Mouse (Mus musculus): ENCODE measurements around the gene Rps27a. TPM values are rescaled to one million over a fixed set of nuclear protein-coding genes. Genes with fewer than 3 reads are reported as not detected.

Rps27a gene
- polyA plus RNA-seq (2012; rRNA removed) = 163 and 196 TPM in 2 replicates

DNA sequence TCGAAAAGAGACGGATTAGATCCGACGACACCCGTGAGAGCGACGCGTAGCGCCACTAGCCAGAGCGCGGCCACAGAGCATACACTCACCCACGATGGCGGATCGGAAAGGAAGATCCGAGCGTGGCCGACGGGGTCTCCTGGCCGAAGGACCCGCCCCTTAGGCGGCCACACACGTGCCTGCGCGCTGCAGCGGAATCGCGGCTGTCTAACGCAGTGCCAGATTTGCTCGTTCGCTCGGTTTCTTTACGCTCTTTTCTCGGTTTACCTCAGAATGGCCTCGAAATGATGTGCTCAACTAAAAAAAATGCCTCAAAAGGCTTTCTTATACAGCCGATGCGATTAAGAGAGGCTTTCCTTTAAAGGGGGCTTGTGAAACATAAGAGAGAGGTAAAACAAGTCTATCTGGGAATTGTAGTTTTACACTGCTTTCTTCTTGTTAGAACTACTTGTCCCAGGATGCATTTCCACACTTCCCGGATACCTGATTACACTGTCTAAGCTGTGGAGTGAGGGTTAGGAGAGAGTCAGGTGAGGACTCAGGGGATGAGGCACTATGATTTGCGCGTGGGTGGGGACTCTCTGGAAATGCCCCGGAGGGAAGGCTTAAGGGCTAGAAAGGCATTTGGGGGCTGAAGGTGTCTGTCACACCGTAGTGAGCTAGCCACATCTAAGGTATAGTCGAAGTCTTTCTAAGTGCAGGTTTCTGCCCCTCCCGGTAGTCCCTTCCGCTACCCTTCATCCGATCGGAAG is at the start of gene Rps27a, which contains the start of gene Clhc1:
Gene Rps27a (minus strand): TSS at position 358 of the 752 bp plus-strand sequence.
Gene Clhc1 (plus strand): TSS at position 199 of the 752 bp plus-strand sequence.
- WGBS = under 1% methylated on average over 46 of the region's 46 CpGs
- TF ChIP-seq CTCF (IDR thresholded peaks at IDR 0.05; ENCODE audit: borderline replicate concordance, control insufficient read depth, extremely low read depth, insufficient read depth, low read length, poor library complexity) (no peak), POLR2A (IDR thresholded peaks at IDR 0.05; ENCODE audit: control insufficient read depth, extremely low read depth, insufficient read depth, low read length, poor library complexity) (peak; percentile 65; the same call in 1 of the 2 replicates)
- no peaks in the 10 kb centered on the region for H3K27me3 ChIP-seq (ENCODE audit: control insufficient read depth, insufficient read depth, low read length)
- peak; percentile 95 for DNase-seq
- peak within 1 kb of the TSS; percentile 94 for H3K4me3 ChIP-seq (ENCODE audit: control insufficient read depth, insufficient read depth, low read length)
- H3K27ac ChIP-seq (ENCODE audit: control insufficient read depth, insufficient read depth, low read length) = peak within 1 kb of the TSS; percentile 51
- H3K36me3 ChIP-seq (ENCODE audit: control insufficient read depth, insufficient read depth, low read length) = peaks cover 23% of the 10 kb centered on the region
- H3K4me1 ChIP-seq (replicated peaks; ENCODE audit: control insufficient read depth, insufficient read depth, low read length) = 0 out of 2 replicates have a peak, but pooled peaks cover 4% of the 10 kb centered on the region

DNA sequence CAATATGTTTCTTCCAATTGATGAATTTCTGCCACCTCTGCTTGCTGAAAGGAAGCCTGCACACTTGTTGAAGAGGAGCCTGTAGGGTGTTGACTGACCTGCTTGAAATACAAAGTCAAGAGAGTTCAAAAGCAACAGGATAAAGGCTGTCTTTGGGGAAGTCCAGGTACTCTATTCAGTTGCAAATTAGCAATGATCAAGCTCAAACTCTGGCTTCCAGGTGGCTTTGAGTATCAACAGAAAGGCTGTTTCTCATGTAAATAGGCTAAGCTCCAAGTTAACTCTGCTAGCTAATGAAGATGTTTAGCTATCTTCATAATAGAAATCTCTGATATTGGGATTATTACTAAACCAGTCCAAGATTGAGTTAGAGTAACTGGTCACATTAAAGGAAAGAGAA is 49.2 kb upstream of the Rps27a start:
- Histone ChIP-seq H3K4me3 (ENCODE audit: control insufficient read depth, insufficient read depth, low read length) (no peak overlapping the region), H3K27ac (ENCODE audit: control insufficient read depth, insufficient read depth, low read length) (no peak overlapping the region), H3K27me3 (ENCODE audit: control insufficient read depth, insufficient read depth, low read length) (no peaks in the 10 kb centered on the region), H3K4me1 (replicated peaks; ENCODE audit: control insufficient read depth, insufficient read depth, low read length) (no peaks in the 10 kb centered on the region), H3K36me3 (ENCODE audit: control insufficient read depth, insufficient read depth, low read length) (no peaks in the 10 kb centered on the region)
- DNase-seq = no peak
- TF ChIP-seq POLR2A (IDR thresholded peaks at IDR 0.05; ENCODE audit: control insufficient read depth, extremely low read depth, insufficient read depth, low read length, poor library complexity) (no peak), CTCF (IDR thresholded peaks at IDR 0.05; ENCODE audit: borderline replicate concordance, control insufficient read depth, extremely low read depth, insufficient read depth, low read length, poor library complexity) (no peak)

DNA sequence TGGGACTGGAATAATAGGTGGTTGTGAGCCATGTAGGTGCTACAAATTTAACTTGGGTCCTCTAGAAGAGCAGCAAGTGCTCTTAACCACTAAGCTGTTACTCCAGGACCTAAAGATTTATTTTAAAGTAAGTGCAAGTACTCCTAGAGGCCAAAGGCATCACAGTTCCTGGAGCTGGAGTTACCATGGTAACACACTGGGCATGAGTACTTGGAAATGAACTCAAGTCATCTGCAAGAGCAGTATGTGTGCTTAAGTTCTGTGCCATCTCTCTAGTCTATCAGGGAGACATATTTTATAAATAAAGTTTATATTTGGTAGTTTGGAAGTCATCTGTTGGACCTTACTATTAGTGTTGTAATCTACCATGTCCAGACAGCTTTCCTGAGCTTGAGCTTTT is 47.3 kb upstream of the Rps27a start:
- Histone ChIP-seq H3K27ac (ENCODE audit: control insufficient read depth, insufficient read depth, low read length) (no peak overlapping the region), H3K4me3 (ENCODE audit: control insufficient read depth, insufficient read depth, low read length) (no peak overlapping the region), H3K27me3 (ENCODE audit: control insufficient read depth, insufficient read depth, low read length) (no peaks in the 10 kb centered on the region), H3K4me1 (replicated peaks; ENCODE audit: control insufficient read depth, insufficient read depth, low read length) (no peaks in the 10 kb centered on the region), H3K36me3 (ENCODE audit: control insufficient read depth, insufficient read depth, low read length) (no peaks in the 10 kb centered on the region)
- TF ChIP-seq POLR2A (IDR thresholded peaks at IDR 0.05; ENCODE audit: control insufficient read depth, extremely low read depth, insufficient read depth, low read length, poor library complexity) (no peak), CTCF (IDR thresholded peaks at IDR 0.05; ENCODE audit: borderline replicate concordance, control insufficient read depth, extremely low read depth, insufficient read depth, low read length, poor library complexity) (no peak)
- DNase-seq = no peak

DNA sequence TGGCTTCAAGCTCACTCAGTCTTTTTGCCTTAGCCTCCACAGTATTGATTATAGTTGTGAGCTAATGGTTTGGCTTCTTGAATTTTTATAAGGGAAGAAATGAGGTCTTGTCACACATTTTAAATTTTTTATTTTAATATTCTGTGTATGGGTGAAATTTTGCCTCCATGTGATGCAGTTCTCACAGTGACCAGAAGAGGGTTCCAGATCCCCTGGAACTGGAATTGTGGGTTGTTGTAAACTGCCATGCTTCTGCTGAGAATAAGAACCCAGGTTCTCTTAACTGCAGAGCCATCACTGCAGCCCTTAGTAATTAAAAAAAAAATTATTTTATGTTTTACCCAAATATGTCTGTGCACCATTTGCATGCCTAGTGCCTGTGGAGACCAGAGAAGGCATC is 31.7 kb upstream of the Rps27a start:
- peak; percentile 5 for DNase-seq
- no peaks in the 10 kb centered on the region for H3K27me3 ChIP-seq (ENCODE audit: control insufficient read depth, insufficient read depth, low read length)
- no peak overlapping the region for H3K4me3 ChIP-seq (ENCODE audit: control insufficient read depth, insufficient read depth, low read length)
- no peak for TF ChIP-seq CTCF (IDR thresholded peaks at IDR 0.05; ENCODE audit: borderline replicate concordance, control insufficient read depth, extremely low read depth, insufficient read depth, low read length, poor library complexity)
- no peak for TF ChIP-seq POLR2A (IDR thresholded peaks at IDR 0.05; ENCODE audit: control insufficient read depth, extremely low read depth, insufficient read depth, low read length, poor library complexity)
- no peaks in the 10 kb centered on the region for H3K36me3 ChIP-seq (ENCODE audit: control insufficient read depth, insufficient read depth, low read length)
- H3K4me1 ChIP-seq (replicated peaks; ENCODE audit: control insufficient read depth, insufficient read depth, low read length) = no peaks in the 10 kb centered on the region
- no peak overlapping the region for H3K27ac ChIP-seq (ENCODE audit: control insufficient read depth, insufficient read depth, low read length)

DNA sequence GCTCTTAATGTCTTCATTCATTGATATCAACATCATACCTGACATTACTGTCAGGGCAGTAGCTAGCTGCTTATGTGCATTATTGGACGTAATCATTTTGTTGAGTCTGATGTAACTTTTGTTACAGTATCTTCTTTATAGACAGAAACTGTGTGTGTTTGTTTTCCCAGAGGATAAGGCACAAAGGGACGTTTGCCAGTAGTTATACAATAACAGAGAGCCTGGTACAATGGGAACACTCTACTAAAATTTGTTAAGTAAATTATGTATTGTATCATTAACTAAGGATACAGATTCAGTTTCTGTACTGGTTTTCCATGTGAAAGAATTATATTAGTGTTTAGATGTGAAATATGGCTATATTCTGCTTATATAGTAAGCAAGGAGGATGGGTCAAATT is 24.7 kb upstream of the Rps27a start:
- Histone ChIP-seq H3K4me3 (ENCODE audit: control insufficient read depth, insufficient read depth, low read length) (no peak overlapping the region), H3K4me1 (replicated peaks; ENCODE audit: control insufficient read depth, insufficient read depth, low read length) (no peaks in the 10 kb centered on the region), H3K36me3 (ENCODE audit: control insufficient read depth, insufficient read depth, low read length) (no peaks in the 10 kb centered on the region), H3K27ac (ENCODE audit: control insufficient read depth, insufficient read depth, low read length) (no peak overlapping the region), H3K27me3 (ENCODE audit: control insufficient read depth, insufficient read depth, low read length) (no peaks in the 10 kb centered on the region)
- WGBS = 90% methylated on average over 2 of the region's 2 CpGs
- TF ChIP-seq POLR2A (IDR thresholded peaks at IDR 0.05; ENCODE audit: control insufficient read depth, extremely low read depth, insufficient read depth, low read length, poor library complexity) (no peak), CTCF (IDR thresholded peaks at IDR 0.05; ENCODE audit: borderline replicate concordance, control insufficient read depth, extremely low read depth, insufficient read depth, low read length, poor library complexity) (no peak)
- DNase-seq = no peak

DNA sequence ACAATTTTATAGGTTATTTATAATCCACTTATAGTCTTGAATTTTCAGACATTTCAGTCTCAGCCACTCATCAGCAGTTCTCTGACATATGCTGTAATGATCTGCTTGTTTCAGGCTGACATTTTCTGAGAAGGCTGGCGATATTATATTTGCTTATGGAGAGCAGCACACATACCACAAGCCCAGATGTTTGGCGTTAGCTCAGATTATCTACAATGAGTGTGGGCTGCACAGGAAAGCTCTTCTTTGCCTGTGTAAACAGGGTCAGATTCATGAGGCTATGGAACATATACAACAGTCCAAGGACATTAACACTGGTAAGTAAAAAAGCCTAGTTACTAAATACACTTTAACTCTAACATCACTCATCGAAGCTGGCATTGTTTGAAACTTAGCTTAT is 23.6 kb upstream of the Rps27a start:
- Histone ChIP-seq H3K4me3 (ENCODE audit: control insufficient read depth, insufficient read depth, low read length) (no peak overlapping the region), H3K36me3 (ENCODE audit: control insufficient read depth, insufficient read depth, low read length) (no peaks in the 10 kb centered on the region), H3K27ac (ENCODE audit: control insufficient read depth, insufficient read depth, low read length) (no peak overlapping the region), H3K4me1 (replicated peaks; ENCODE audit: control insufficient read depth, insufficient read depth, low read length) (no peaks in the 10 kb centered on the region), H3K27me3 (ENCODE audit: control insufficient read depth, insufficient read depth, low read length) (no peaks in the 10 kb centered on the region)
- no peak for DNase-seq
- TF ChIP-seq POLR2A (IDR thresholded peaks at IDR 0.05; ENCODE audit: control insufficient read depth, extremely low read depth, insufficient read depth, low read length, poor library complexity) = no peak
- no peak for TF ChIP-seq CTCF (IDR thresholded peaks at IDR 0.05; ENCODE audit: borderline replicate concordance, control insufficient read depth, extremely low read depth, insufficient read depth, low read length, poor library complexity)
- 75% methylated on average over 3 of the region's 3 CpGs for WGBS

All from thymus, adult 2 months (tissue).